Mouse (Mus musculus) embryonic facial prominence, embryonic 14.5 days (tissue): ENCODE measurements around the gene Gm10320. TPM values are rescaled to one million over a fixed set of nuclear protein-coding genes. Genes with fewer than 3 reads are reported as not detected.
A peak's percentile ranks its signal among the peaks of the same experiment; 100 is the strongest.

Source experiments
- ATAC-seq: fragments of 200-750 bp; cut with Nextera tagmentation; 2 replicates; pipeline ENCODE4 v1.8.0; 2017; ENCODE audit warnings: low read depth, moderate number of reproducible peaks, moderate TSS enrichment
- DNase-seq: peaks from one replicate; pipeline ENCODE4 v3.0.0-alpha.2; 2015; ENCODE audit warnings: low spot score
- H3K27ac ChIP-seq: fragments of 300-500 bp; sonication (generic); replicated peaks from 2 replicates; pipeline ENCODE4 v1.5.1; 2014; ENCODE audit warnings: low read depth, mild to moderate bottlenecking, low read length, moderate library complexity
- H3K27me3 ChIP-seq: fragments of 300-500 bp; sonication (generic); replicated peaks from 2 replicates; pipeline ENCODE4 v1.6.1; 2014; ENCODE audit warnings: low read length; ENCODE audit not compliant: control insufficient read depth, insufficient read depth
- H3K36me3 ChIP-seq: fragments of 300-500 bp; sonication (generic); 2 replicates; pipeline ENCODE4 v1.6.1; 2014; ENCODE audit warnings: low read length, mixed read lengths; ENCODE audit not compliant: control insufficient read depth, insufficient read depth
- H3K4me1 ChIP-seq: fragments of 300-500 bp; sonication (generic); 2 replicates; pipeline ENCODE4 v1.6.1; 2014; ENCODE audit warnings: antibody characterized with exemption, low read length; ENCODE audit not compliant: control insufficient read depth, insufficient read depth
- H3K4me2 ChIP-seq: fragments of 300-500 bp; sonication (generic); 2 replicates; pipeline ENCODE4 v1.6.1; 2014; ENCODE audit warnings: low read depth, mild to moderate bottlenecking, low read length, moderate library complexity, mixed read lengths
- H3K4me3 ChIP-seq: fragments of 300-500 bp; sonication (generic); 2 replicates; pipeline ENCODE4 v1.5.1; 2014; ENCODE audit warnings: low read depth, mild to moderate bottlenecking, low read length
- H3K9ac ChIP-seq: fragments of 300-500 bp; sonication (generic); 2 replicates; pipeline ENCODE4 v1.6.1; 2014; ENCODE audit warnings: low read depth, mild to moderate bottlenecking, low read length, moderate library complexity, mixed read lengths
- H3K9me3 ChIP-seq: fragments of 300-500 bp; sonication (generic); 2 replicates; pipeline ENCODE4 v1.6.1; 2016; ENCODE audit warnings: low read length; ENCODE audit not compliant: control insufficient read depth
- WGBS: fragments of 180-500 bp; shearing (Covaris S2); extraction: QIAGEN DNeasy Blood & Tissue Kit; methylation state at CpG from one replicate; pipeline ENCODE4 v1.1.7; 2014; 5-methylcytosine and 5-hydroxymethylcytosine counted together
- polyA plus RNA-seq: library from polyadenylated mRNA; unstranded; fragments of >200 nt; fragmentation: Nextera tagmentation; extraction: Ambion mirVana; gene quantifications from 2 replicates; pipeline ENCODE4 v1.2.1, GENCODE M21; 2014

Gm10320 gene
- polyA plus RNA-seq, 1 experiment from 2014 or later = 2.4 TPM

GRCm38 (mm10) chr13:98471756-98472155 lies 20.0 kb downstream of the Gm10320 start:
- Histone ChIP-seq H3K9me3 (no peaks in the 10 kb centered on the region), H3K27me3 (peaks cover 3% of the 10 kb centered on the region; the same call in 1 of the 2 replicates), H3K4me3 (no peak overlapping the region), H3K36me3 (no peaks in the 10 kb centered on the region), H3K27ac (no peak overlapping the region), H3K9ac (no peak overlapping the region), H3K4me2 (no peak overlapping the region), H3K4me1 (peaks cover 5% of the 10 kb centered on the region; the same call in 1 of the 2 replicates)
- ATAC-seq (no peak), DNase-seq (no peak)
- WGBS = 77% methylated on average over 6 of the region's 6 CpGs

GRCm38 (mm10) chr13:98470321-98470720 lies 21.5 kb downstream of the Gm10320 start:
- 55% methylated on average over 12 of the region's 12 CpGs for WGBS
- ATAC-seq = no peak
- no peak overlapping the region for H3K9ac ChIP-seq
- H3K4me2 ChIP-seq = peak overlapping the region; percentile 10; the same call in 1 of the 2 replicates
- H3K27me3 ChIP-seq = peaks cover 3% of the 10 kb centered on the region; the same call in 1 of the 2 replicates
- peak; percentile 53 for DNase-seq
- no peak overlapping the region for H3K4me3 ChIP-seq
- H3K36me3 ChIP-seq = no peaks in the 10 kb centered on the region
- H3K27ac ChIP-seq = no peak overlapping the region
- H3K9me3 ChIP-seq = no peaks in the 10 kb centered on the region
- H3K4me1 ChIP-seq = no peaks in the 10 kb centered on the region; the same call in 1 of the 2 replicates

GRCm38 (mm10) chr13:98469916-98470315 lies 21.9 kb downstream of the Gm10320 start:
- ATAC-seq = no peak
- 47% methylated on average over 4 of the region's 4 CpGs for WGBS

GRCm38 (mm10) chr13:98461467-98461866 lies 30.3 kb downstream of the Gm10320 start:
- Histone ChIP-seq H3K4me3 (no peak overlapping the region), H3K9me3 (0 out of 2 replicates have a peak, but pooled peaks cover 4% of the 10 kb centered on the region), H3K4me1 (no peaks in the 10 kb centered on the region), H3K4me2 (no peak overlapping the region), H3K27me3 (no peaks in the 10 kb centered on the region; the same call in 1 of the 2 replicates), H3K27ac (no peak overlapping the region), H3K9ac (no peak overlapping the region), H3K36me3 (no peaks in the 10 kb centered on the region)
- DNase-seq = no peak
- no peak for ATAC-seq
- WGBS = 49% methylated on average over 4 of the region's 4 CpGs

More at GRCm38 (mm10) chr13:98469916-98470315, 21.9 kb downstream of the Gm10320 start:
- Histone ChIP-seq H3K27me3 (peaks cover 3% of the 10 kb centered on the region; the same call in 1 of the 2 replicates), H3K4me3 (no peak overlapping the region), H3K9me3 (no peaks in the 10 kb centered on the region), H3K4me1 (no peaks in the 10 kb centered on the region; the same call in 1 of the 2 replicates), H3K27ac (no peak overlapping the region), H3K9ac (no peak overlapping the region), H3K4me2 (no peak overlapping the region), H3K36me3 (no peaks in the 10 kb centered on the region)
- DNase-seq = peak; percentile 34

- Histone ChIP-seq H3K4me2 (no peak overlapping the region), H3K9me3 (peaks cover 10% of the 10 kb centered on the region), H3K27me3 (no peaks in the 10 kb centered on the region), H3K36me3 (no peaks in the 10 kb centered on the region), H3K27ac (no peak overlapping the region), H3K9ac (no peak overlapping the region), H3K4me3 (no peak overlapping the region), H3K4me1 (no peaks in the 10 kb centered on the region)
- 54% methylated on average over 2 of the region's 2 CpGs for WGBS
- DNase-seq = no peak
- no peak for ATAC-seq
Measured at GRCm38 (mm10) chr13:98456398-98456797, 35.4 kb downstream of the Gm10320 start.

DNA sequence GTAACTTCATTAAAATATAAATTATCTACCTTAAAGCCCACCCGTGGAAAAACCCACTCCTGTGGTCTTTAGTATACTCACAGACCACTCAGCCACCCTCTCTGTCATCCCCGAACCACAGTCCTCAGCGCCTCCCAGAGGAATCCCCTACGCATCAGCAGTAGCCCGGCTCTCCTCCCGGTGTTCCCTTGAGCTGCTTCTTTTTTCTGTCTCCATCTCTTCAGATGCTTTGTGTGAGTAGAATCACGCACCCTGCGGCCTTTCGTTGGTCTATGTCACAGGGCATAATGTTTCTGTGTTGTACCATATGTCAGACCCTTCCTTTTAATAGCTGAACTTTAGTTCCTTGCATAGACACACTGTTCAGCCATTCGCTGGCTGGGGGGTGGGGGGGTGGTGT lies 36.2 kb downstream of the Gm10320 start:
- ATAC-seq = no peak
- H3K27me3 ChIP-seq = no peaks in the 10 kb centered on the region
- H3K4me1 ChIP-seq = no peaks in the 10 kb centered on the region
- H3K4me2 ChIP-seq = no peak overlapping the region
- 84% methylated on average over 10 of the region's 10 CpGs for WGBS
- H3K27ac ChIP-seq = no peak overlapping the region
- H3K4me3 ChIP-seq = no peak overlapping the region
- H3K9ac ChIP-seq = no peak overlapping the region
- peaks cover 14% of the 10 kb centered on the region for H3K9me3 ChIP-seq
- no peaks in the 10 kb centered on the region for H3K36me3 ChIP-seq
- DNase-seq = no peak

DNA sequence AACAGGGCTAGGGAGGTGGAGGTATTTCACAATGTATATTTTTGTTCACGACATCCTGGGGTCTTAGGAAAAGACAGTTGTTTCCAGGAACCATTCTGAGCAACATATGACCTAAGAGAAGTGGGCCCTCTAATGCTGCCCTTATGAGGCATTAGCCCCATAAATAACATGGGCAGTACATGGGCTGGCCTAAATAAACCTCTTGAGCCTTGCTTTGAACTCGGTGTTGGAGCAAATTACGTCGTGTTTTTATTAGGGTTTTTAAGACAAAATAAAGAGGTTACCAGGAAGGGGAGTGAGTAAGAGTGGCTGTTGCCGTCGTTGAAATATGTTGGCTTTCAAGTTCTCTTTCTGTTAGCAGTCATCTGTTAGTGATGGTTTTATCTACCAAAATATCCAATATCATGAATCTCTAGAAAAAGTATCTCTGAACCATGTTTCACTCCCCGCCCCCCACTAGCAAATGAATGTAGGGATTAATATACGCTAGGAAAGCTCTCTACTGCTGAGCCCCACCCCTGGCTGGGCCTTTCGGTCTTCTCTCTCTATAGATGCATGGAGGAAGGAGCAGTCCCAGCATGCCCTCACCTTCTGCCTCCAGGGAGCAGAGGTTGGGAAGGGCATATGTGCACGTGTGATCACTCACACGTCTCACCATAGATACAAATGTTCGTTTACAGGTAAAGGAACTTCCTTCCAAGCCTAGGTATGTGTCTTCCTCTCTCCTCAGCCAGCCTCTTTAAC lies 37.4 kb downstream of the Gm10320 start:
- no peak for DNase-seq
- WGBS = 75% methylated on average over 12 of the region's 12 CpGs

DNA sequence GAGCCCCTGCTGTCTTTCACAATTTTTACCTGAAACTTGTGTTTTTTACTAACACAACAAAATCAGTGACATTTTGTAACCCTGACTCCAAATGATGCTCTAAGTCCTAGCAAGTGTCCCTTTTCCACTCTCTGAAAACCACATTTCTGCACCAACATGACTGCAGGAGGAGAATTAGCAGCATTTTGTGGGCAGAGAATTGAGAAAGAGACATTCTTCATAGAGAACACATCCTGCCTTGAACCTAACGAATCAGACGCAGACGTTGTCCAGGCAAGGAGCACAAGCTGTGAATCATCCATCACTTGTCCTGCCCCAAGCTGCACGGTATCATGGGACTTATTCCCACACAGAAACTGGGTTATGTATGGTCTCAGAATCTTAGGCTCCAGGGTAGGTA lies 38.7 kb downstream of the Gm10320 start:
- DNase-seq (no peak), ATAC-seq (no peak)
- Histone ChIP-seq H3K27ac (no peak overlapping the region), H3K9ac (no peak overlapping the region), H3K9me3 (peaks cover 11% of the 10 kb centered on the region), H3K27me3 (no peaks in the 10 kb centered on the region), H3K4me2 (no peak overlapping the region), H3K36me3 (no peaks in the 10 kb centered on the region), H3K4me3 (no peak overlapping the region), H3K4me1 (no peaks in the 10 kb centered on the region)
- WGBS = 68% methylated on average over 4 of the region's 4 CpGs

More for the DNA sequence above, 37.4 kb downstream of the Gm10320 start:
- Histone ChIP-seq H3K27ac (no peak overlapping the region), H3K36me3 (no peaks in the 10 kb centered on the region), H3K27me3 (no peaks in the 10 kb centered on the region), H3K9ac (no peak overlapping the region), H3K4me1 (no peaks in the 10 kb centered on the region), H3K4me3 (no peak overlapping the region), H3K9me3 (peaks cover 14% of the 10 kb centered on the region), H3K4me2 (no peak overlapping the region)
- no peak for ATAC-seq

DNA sequence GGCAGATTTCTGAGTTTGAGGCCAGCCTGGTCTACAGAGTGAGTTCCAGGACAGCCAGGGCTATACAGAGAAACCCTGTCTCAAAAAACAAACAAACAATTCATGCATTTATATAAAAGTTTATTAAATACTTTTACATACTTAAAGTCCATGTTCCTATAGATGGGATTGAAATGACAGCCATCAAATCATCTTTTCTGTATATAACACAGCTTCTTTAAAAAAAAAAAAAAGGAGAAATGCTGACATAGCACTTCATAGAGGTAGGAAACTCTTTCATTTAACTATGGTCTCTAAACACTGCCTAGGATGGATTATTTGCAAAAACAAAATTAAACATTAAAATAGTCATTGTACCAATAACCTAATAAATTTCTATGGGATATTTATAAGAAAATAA lies 43.1 kb downstream of the Gm10320 start:
- no peaks in the 10 kb centered on the region for H3K4me1 ChIP-seq
- H3K4me2 ChIP-seq = no peak overlapping the region
- no peaks in the 10 kb centered on the region for H3K27me3 ChIP-seq
- ATAC-seq (no peak), DNase-seq (no peak)
- H3K9ac ChIP-seq = no peak overlapping the region
- H3K9me3 ChIP-seq = peaks cover 11% of the 10 kb centered on the region
- H3K36me3 ChIP-seq = no peaks in the 10 kb centered on the region
- no peak overlapping the region for H3K4me3 ChIP-seq
- H3K27ac ChIP-seq = no peak overlapping the region
